Mouse (Mus musculus) bone marrow, adult 2 months (tissue): Measurements from ENCODE around the gene Gm266. TPM values are rescaled to one million over a fixed set of nuclear protein-coding genes. Genes with fewer than 3 reads are reported as not detected.

ENCODE experiments used
- H3K27ac ChIP-seq: fragments of 200-500 bp; 2 replicates; pipeline ENCODE4 v1.5.1; 2012; ENCODE audit warnings: low read depth, mild to moderate bottlenecking, control low read depth, inconsistent platforms, low read length; ENCODE audit not compliant: control insufficient read depth, poor library complexity, insufficient read depth
- H3K4me1 ChIP-seq: fragments of 200-500 bp; 2 replicates; pipeline ENCODE4 v1.6.1; 2011; ENCODE audit warnings: low read length; ENCODE audit not compliant: control insufficient read depth, insufficient read depth
- H3K4me3 ChIP-seq: fragments of 200-500 bp; replicated peaks from 2 replicates; pipeline ENCODE3; 2011; ENCODE audit warnings: mild to moderate bottlenecking, low read depth, low read length, control low read depth; ENCODE audit not compliant: control insufficient read depth
- CTCF ChIP-seq: fragments of 200-500 bp; IDR thresholded peaks from 2 replicates; pipeline ENCODE4 v1.5.1; 2011; ENCODE audit warnings: low read length, control low read depth; ENCODE audit not compliant: control insufficient read depth, insufficient read depth
- POLR2A ChIP-seq: fragments of 200-500 bp; IDR thresholded peaks from 2 replicates; pipeline ENCODE4 v1.6.1; 2011; ENCODE audit warnings: low read depth, mild to moderate bottlenecking, control low read depth, low read length, borderline replicate concordance; ENCODE audit not compliant: control insufficient read depth
- WGBS: fragments of 180-500 bp; shearing (Covaris S2); methylation state at CpG from one replicate; pipeline ENCODE4 v1.1.7; 2018; 5-methylcytosine and 5-hydroxymethylcytosine counted together
- polyA plus RNA-seq: library from polyadenylated mRNA; stranded (reverse); fragments of >200 nt; gene quantifications from 2 replicates; pipeline ENCODE4 v1.2.4, GENCODE M21; 2011; ENCODE audit warnings: low replicate concordance; ENCODE audit not compliant: missing spikeins, insufficient read depth, insufficient read length

Gene Gm266
- polyA plus RNA-seq, 1 experiment = not detected

GRCm38 (mm10) chr12:111434745-111435327 lies 50.8 kb downstream of the Gm266 start:
- TF ChIP-seq CTCF (no peak), POLR2A (no peak)
- WGBS = 34% methylated on average over 8 of the region's 8 CpGs
- H3K4me3 ChIP-seq = no peak overlapping the region
- peaks cover 26% of the 10 kb centered on the region for H3K4me1 ChIP-seq
- peak overlapping the region; percentile 50; the same call in 1 of the 2 replicates for H3K27ac ChIP-seq

Other genes starting within 250 kb of the Gm266 start
- gene Amn, start 214.7 kb downstream of the Gm266 start, polyA plus RNA-seq = not detected in 2 replicates
- gene Cdc42bpb, start 108.1 kb downstream of the Gm266 start, polyA plus RNA-seq = 5.7 and 20.1 TPM in 2 replicates
- not detected in 2 replicates for gene Lbhd2, start 79.0 kb downstream of the Gm266 start, polyA plus RNA-seq
- 7.3 and 18.4 TPM in 2 replicates for gene Exoc3l4, start 68.8 kb downstream of the Gm266 start, polyA plus RNA-seq
- gene Tnfaip2, start 43.4 kb downstream of the Gm266 start, polyA plus RNA-seq = 91.4 and 149 TPM in 2 replicates
- gene Eif5, start 52.2 kb upstream of the Gm266 start, polyA plus RNA-seq = 247 and 257 TPM in 2 replicates
- 49.3 and 54.0 TPM in 2 replicates for gene Mark3, start 88.7 kb upstream of the Gm266 start, polyA plus RNA-seq
- gene Ckb, start 186.5 kb upstream of the Gm266 start, polyA plus RNA-seq = 28.6 and 38.4 TPM in 2 replicates
- 4.2 and 11.0 TPM in 2 replicates for gene Trmt61a, start 192.3 kb upstream of the Gm266 start, polyA plus RNA-seq
- 4.4 and 7.7 TPM in 2 replicates for gene Bag5, start 227.4 kb upstream of the Gm266 start, polyA plus RNA-seq
- 15.1 and 16.8 TPM in 2 replicates for gene Apopt1, start 227.4 kb upstream of the Gm266 start, polyA plus RNA-seq